Mouse (Mus musculus) cortical plate, adult 2 months (tissue): ENCODE measurements around the gene Tmem259. TPM values are rescaled to one million over a fixed set of nuclear protein-coding genes. Genes with fewer than 3 reads are reported as not detected.

Source experiments
- H3K27ac ChIP-seq: fragments of 200-500 bp; 2 replicates; pipeline ENCODE4 v1.5.1; 2012; ENCODE audit warnings: low read length, control low read depth, inconsistent platforms; ENCODE audit not compliant: insufficient read depth
- H3K4me1 ChIP-seq: fragments of 200-500 bp; 2 replicates; pipeline ENCODE4 v1.6.1; 2011; ENCODE audit warnings: low read length; ENCODE audit not compliant: control insufficient read depth, insufficient read depth
- H3K4me3 ChIP-seq: fragments of 200-500 bp; 2 replicates; pipeline ENCODE4 v1.5.1; 2011; ENCODE audit warnings: mild to moderate bottlenecking, low read length, control low read depth; ENCODE audit not compliant: insufficient read depth
- CTCF ChIP-seq: fragments of 200-500 bp; IDR thresholded peaks from 2 replicates; pipeline ENCODE4 v1.5.1; 2011; ENCODE audit warnings: mild to moderate bottlenecking, control low read depth, low read length; ENCODE audit not compliant: insufficient read depth; ENCODE audit errors: extremely low read depth
- POLR2A ChIP-seq: fragments of 200-500 bp; IDR thresholded peaks from 2 replicates; pipeline ENCODE4 v1.6.1; 2011; ENCODE audit warnings: mild to moderate bottlenecking, low read length, control low read depth; ENCODE audit not compliant: insufficient read depth; ENCODE audit errors: extremely low read depth
- polyA plus RNA-seq: library from polyadenylated mRNA; depleted of rRNA; stranded (reverse); fragments of >200 nt; gene quantifications from 2 replicates; pipeline ENCODE4 v1.2.3, GENCODE M21; 2012

The Tmem259 gene
- polyA plus RNA-seq, 1 experiment = 168 TPM

GRCm38 (mm10) chr10:80002829-80003228 lies 18.7 kb upstream of the Tmem259 start:
- Histone ChIP-seq H3K27ac (no peak overlapping the region), H3K4me1 (no peaks in the 10 kb centered on the region)
- TF ChIP-seq POLR2A = no peak
- no peak for TF ChIP-seq CTCF

GRCm38 (mm10) chr10:80001945-80002344 lies 17.8 kb upstream of the Tmem259 start:
- Histone ChIP-seq H3K27ac (no peak overlapping the region), H3K4me3 (no peak overlapping the region), H3K4me1 (no peaks in the 10 kb centered on the region)
- TF ChIP-seq CTCF = no peak
- TF ChIP-seq POLR2A = no peak

More at GRCm38 (mm10) chr10:80002829-80003228, 18.7 kb upstream of the Tmem259 start:
- no peak overlapping the region for H3K4me3 ChIP-seq

GRCm38 (mm10) chr10:79997819-79998218 lies 13.7 kb upstream of the Tmem259 start:
- H3K27ac ChIP-seq = no peak overlapping the region
- TF ChIP-seq CTCF (no peak), POLR2A (no peak)
- H3K4me3 ChIP-seq = peak overlapping the region; percentile 73
- H3K4me1 ChIP-seq = no peaks in the 10 kb centered on the region

GRCm38 (mm10) chr10:79997034-79997760 lies 13.1 kb upstream of the Tmem259 start:
- Histone ChIP-seq H3K4me1 (no peaks in the 10 kb centered on the region), H3K27ac (no peak overlapping the region), H3K4me3 (peak overlapping the region; percentile 73)
- TF ChIP-seq CTCF = no peak
- no peak for TF ChIP-seq POLR2A

- no peak for TF ChIP-seq CTCF
- TF ChIP-seq POLR2A = 0 out of 2 replicates have a peak, but pooled peaks have one; percentile 19
- H3K4me3 ChIP-seq = peak within 1 kb of the TSS; percentile 73
- H3K27ac ChIP-seq = no peak within 1 kb of the TSS
- no peaks in the 10 kb centered on the region for H3K4me1 ChIP-seq
These were observed 12.3 kb upstream of the Tmem259 start, which contains the start of gene Abca7 for GRCm38 (mm10) chr10:79996272-79997033. Abca7 (plus strand) TSS chr10:79996494.

- Histone ChIP-seq H3K27ac (no peak overlapping the region), H3K4me1 (no peaks in the 10 kb centered on the region), H3K4me3 (no peak overlapping the region)
- TF ChIP-seq POLR2A (no peak), CTCF (no peak)
These were observed 11.5 kb upstream of the Tmem259 start for GRCm38 (mm10) chr10:79995636-79996035.

- Histone ChIP-seq H3K27ac (no peak overlapping the region), H3K4me3 (no peak overlapping the region), H3K4me1 (no peaks in the 10 kb centered on the region)
- no peak for TF ChIP-seq CTCF
These were observed 10.4 kb upstream of the Tmem259 start for GRCm38 (mm10) chr10:79994397-79995115.

- Histone ChIP-seq H3K4me1 (no peaks in the 10 kb centered on the region), H3K4me3 (no peak overlapping the region), H3K27ac (no peak overlapping the region)
- TF ChIP-seq CTCF (no peak), POLR2A (no peak)
These were observed 7.4 kb upstream of the Tmem259 start for GRCm38 (mm10) chr10:79991548-79991947.

GRCm38 (mm10) chr10:79991099-79991498 lies 7.0 kb upstream of the Tmem259 start:
- Histone ChIP-seq H3K4me3 (no peak overlapping the region), H3K4me1 (peaks cover 1% of the 10 kb centered on the region; the same call in 1 of the 2 replicates), H3K27ac (no peak overlapping the region)
- no peak for TF ChIP-seq CTCF
- no peak for TF ChIP-seq POLR2A

- H3K27ac ChIP-seq = no peak overlapping the region
- peaks cover 3% of the 10 kb centered on the region; the same call in 1 of the 2 replicates for H3K4me1 ChIP-seq
- no peak overlapping the region for H3K4me3 ChIP-seq
- TF ChIP-seq CTCF (no peak), POLR2A (no peak)
These were observed 5.7 kb upstream of the Tmem259 start for GRCm38 (mm10) chr10:79989870-79990269.
